Mouse (Mus musculus): ENCODE measurements around the gene Itga3. TPM values are rescaled to one million over a fixed set of nuclear protein-coding genes. Genes with fewer than 3 reads are reported as not detected.

The Itga3 gene
- polyA plus RNA-seq, 1 experiment from 2014 or later: 11.5 TPM

- Histone ChIP-seq H3K4me1 (peaks cover 47% of the 10 kb centered on the region), H3K27ac (replicated peaks) (peak overlapping the region; percentile 75), H3K4me3 (peak overlapping the region; percentile 50), H3K27me3 (replicated peaks; ENCODE audit: low read depth, poor library complexity, severe bottlenecking) (peaks cover 14% of the 10 kb centered on the region), H3K36me3 (replicated peaks) (no peaks in the 10 kb centered on the region), H3K9me3 (no peaks in the 10 kb centered on the region)
- DNase-seq (ENCODE audit: low spot score): peak; percentile 74
- 4% methylated on average over 25 of the region's 25 CpGs for WGBS
Measured at GRCm38 (mm10) chr11:95105274-95105874, 28.8 kb upstream of the Itga3 start.

- Histone ChIP-seq H3K27ac (replicated peaks) (no peak overlapping the region), H3K9me3 (no peaks in the 10 kb centered on the region), H3K27me3 (replicated peaks; ENCODE audit: low read depth, poor library complexity, severe bottlenecking) (peaks cover 14% of the 10 kb centered on the region), H3K4me1 (peaks cover 55% of the 10 kb centered on the region), H3K36me3 (replicated peaks) (no peaks in the 10 kb centered on the region), H3K4me3 (no peak overlapping the region)
- DNase-seq (ENCODE audit: low spot score): no peak
- 55% methylated on average over 6 of the region's 6 CpGs for WGBS
Measured at GRCm38 (mm10) chr11:95104266-95104665, 27.7 kb upstream of the Itga3 start.

- DNase-seq (ENCODE audit: low spot score): no peak
- H3K27ac ChIP-seq (replicated peaks): no peak overlapping the region
- WGBS: 93% methylated on average over 19 of the region's 19 CpGs
- no peaks in the 10 kb centered on the region for H3K36me3 ChIP-seq (replicated peaks)
- no peak overlapping the region for H3K4me3 ChIP-seq
- peaks cover 66% of the 10 kb centered on the region for H3K4me1 ChIP-seq
- H3K27me3 ChIP-seq (replicated peaks; ENCODE audit: low read depth, poor library complexity, severe bottlenecking): peaks cover 14% of the 10 kb centered on the region
- H3K9me3 ChIP-seq: no peaks in the 10 kb centered on the region
Measured at GRCm38 (mm10) chr11:95102161-95102904, 25.7 kb upstream of the Itga3 start.

- H3K36me3 ChIP-seq (replicated peaks): no peaks in the 10 kb centered on the region
- no peak for DNase-seq (ENCODE audit: low spot score)
- H3K27ac ChIP-seq (replicated peaks): peak overlapping the region; percentile 68
- H3K4me3 ChIP-seq: no peak overlapping the region
- peaks cover 72% of the 10 kb centered on the region for H3K4me1 ChIP-seq
- H3K9me3 ChIP-seq: no peaks in the 10 kb centered on the region
- 31% methylated on average over 16 of the region's 16 CpGs for WGBS
- peaks cover 10% of the 10 kb centered on the region for H3K27me3 ChIP-seq (replicated peaks; ENCODE audit: low read depth, poor library complexity, severe bottlenecking)
Measured at GRCm38 (mm10) chr11:95101071-95101788, 24.6 kb upstream of the Itga3 start.

- H3K27me3 ChIP-seq (replicated peaks; ENCODE audit: low read depth, poor library complexity, severe bottlenecking): peaks cover 1% of the 10 kb centered on the region
- no peak overlapping the region for H3K4me3 ChIP-seq
- H3K27ac ChIP-seq (replicated peaks): peak overlapping the region; percentile 68
- H3K9me3 ChIP-seq: no peaks in the 10 kb centered on the region
- no peaks in the 10 kb centered on the region for H3K36me3 ChIP-seq (replicated peaks)
- DNase-seq (ENCODE audit: low spot score): peak; percentile 59
- H3K4me1 ChIP-seq: peaks cover 68% of the 10 kb centered on the region
- WGBS: 27% methylated on average over 3 of the region's 3 CpGs
Measured at GRCm38 (mm10) chr11:95100393-95100792, 23.8 kb upstream of the Itga3 start.

GRCm38 (mm10) chr11:95098346-95099095 lies 21.9 kb upstream of the Itga3 start:
- H3K4me1 ChIP-seq: peaks cover 52% of the 10 kb centered on the region

GRCm38 (mm10) chr11:95097889-95098288 lies 21.3 kb upstream of the Itga3 start:
- Histone ChIP-seq H3K9me3 (no peaks in the 10 kb centered on the region), H3K27ac (replicated peaks) (no peak overlapping the region), H3K36me3 (replicated peaks) (no peaks in the 10 kb centered on the region), H3K4me3 (no peak overlapping the region), H3K4me1 (peaks cover 52% of the 10 kb centered on the region), H3K27me3 (replicated peaks; ENCODE audit: low read depth, poor library complexity, severe bottlenecking) (no peaks in the 10 kb centered on the region)
- no peak for DNase-seq (ENCODE audit: low spot score)
- WGBS: 62% methylated on average over 6 of the region's 6 CpGs

More at GRCm38 (mm10) chr11:95098346-95099095, 21.9 kb upstream of the Itga3 start:
- DNase-seq (ENCODE audit: low spot score): no peak
- no peak overlapping the region for H3K27ac ChIP-seq (replicated peaks)
- WGBS: 82% methylated on average over 5 of the region's 5 CpGs
- no peaks in the 10 kb centered on the region for H3K27me3 ChIP-seq (replicated peaks; ENCODE audit: low read depth, poor library complexity, severe bottlenecking)
- H3K36me3 ChIP-seq (replicated peaks): no peaks in the 10 kb centered on the region
- no peaks in the 10 kb centered on the region for H3K9me3 ChIP-seq
- H3K4me3 ChIP-seq: no peak overlapping the region

- WGBS: 54% methylated on average over 4 of the region's 4 CpGs
- Histone ChIP-seq H3K36me3 (replicated peaks) (no peaks in the 10 kb centered on the region), H3K27me3 (replicated peaks; ENCODE audit: low read depth, poor library complexity, severe bottlenecking) (no peaks in the 10 kb centered on the region), H3K4me3 (no peak overlapping the region), H3K9me3 (no peaks in the 10 kb centered on the region), H3K4me1 (peaks cover 50% of the 10 kb centered on the region), H3K27ac (replicated peaks) (peak overlapping the region; percentile 40)
- peak; percentile 36 for DNase-seq (ENCODE audit: low spot score)
Measured at GRCm38 (mm10) chr11:95096608-95097373, 20.2 kb upstream of the Itga3 start.

- Histone ChIP-seq H3K27me3 (replicated peaks; ENCODE audit: low read depth, poor library complexity, severe bottlenecking) (no peaks in the 10 kb centered on the region), H3K27ac (replicated peaks) (no peak overlapping the region), H3K4me1 (peaks cover 38% of the 10 kb centered on the region), H3K4me3 (no peak overlapping the region), H3K36me3 (replicated peaks) (no peaks in the 10 kb centered on the region), H3K9me3 (no peaks in the 10 kb centered on the region)
- DNase-seq (ENCODE audit: low spot score): no peak
- 82% methylated on average over 10 of the region's 10 CpGs for WGBS
Measured at GRCm38 (mm10) chr11:95095596-95095995, 19.0 kb upstream of the Itga3 start.

GRCm38 (mm10) chr11:95093077-95093476 lies 16.5 kb upstream of the Itga3 start:
- no peak overlapping the region for H3K27ac ChIP-seq (replicated peaks)
- no peaks in the 10 kb centered on the region for H3K9me3 ChIP-seq
- 83% methylated on average over 5 of the region's 5 CpGs for WGBS
- peaks cover 34% of the 10 kb centered on the region for H3K4me1 ChIP-seq
- no peaks in the 10 kb centered on the region for H3K36me3 ChIP-seq (replicated peaks)
- DNase-seq (ENCODE audit: low spot score): no peak
- H3K4me3 ChIP-seq: no peak overlapping the region
- H3K27me3 ChIP-seq (replicated peaks; ENCODE audit: low read depth, poor library complexity, severe bottlenecking): no peaks in the 10 kb centered on the region

GRCm38 (mm10) chr11:95088857-95089779 lies 12.5 kb upstream of the Itga3 start:
- no peaks in the 10 kb centered on the region for H3K27me3 ChIP-seq (replicated peaks; ENCODE audit: low read depth, poor library complexity, severe bottlenecking)
- H3K4me3 ChIP-seq: no peak overlapping the region
- H3K9me3 ChIP-seq: no peaks in the 10 kb centered on the region
- H3K36me3 ChIP-seq (replicated peaks): no peaks in the 10 kb centered on the region
- peak overlapping the region; percentile 21; the same call in 1 of the 2 replicates for H3K27ac ChIP-seq (replicated peaks)
- 71% methylated on average over 16 of the region's 16 CpGs for WGBS
- no peak for DNase-seq (ENCODE audit: low spot score)
- H3K4me1 ChIP-seq: peaks cover 50% of the 10 kb centered on the region

Data from embryonic facial prominence, embryonic 10.5 days (tissue).